Mouse (Mus musculus): Measurements from ENCODE around the gene Npat. TPM values are rescaled to one million over a fixed set of nuclear protein-coding genes. Genes with fewer than 3 reads are reported as not detected.

Gene Npat
- 18.1 and 18.9 TPM in 2 replicates for polyA plus RNA-seq (2016; fragmentation: Nextera tagmentation; extraction: Ambion mirVana)

GRCm38 (mm10) chr9:53536558-53537320 lies at the start of gene Npat, which contains the start of gene Atm:
TSS of gene Npat (plus strand) at chr9:53537047.
TSS of gene Atm (minus strand) at chr9:53536740.
- Histone ChIP-seq H3K9me3 (no peaks in the 10 kb centered on the region), H3K36me3 (peaks cover 3% of the 10 kb centered on the region; the same call in 1 of the 2 replicates), H3K27me3 (no peaks in the 10 kb centered on the region), H3K4me1 (peaks cover 28% of the 10 kb centered on the region), H3K9ac (replicated peaks) (peak within 1 kb of the TSS; percentile 89), H3K27ac (replicated peaks) (peak within 1 kb of the TSS; percentile 88), H3K4me3 (peak within 1 kb of the TSS; percentile 90), H3K4me2 (replicated peaks) (peak within 1 kb of the TSS; percentile 94)
- whole genome bisulfite sequencing = under 1% methylated on average over 69 of the region's 69 CpGs
- peak; percentile 99 for ATAC-seq (ENCODE audit: low FRiP score, low read depth)

GRCm38 (mm10) chr9:53508053-53508452 lies 28.8 kb upstream of the Npat start:
- no peaks in the 10 kb centered on the region for H3K9me3 ChIP-seq
- ATAC-seq (ENCODE audit: low FRiP score, low read depth) = no peak
- 88% methylated on average over 7 of the region's 7 CpGs for WGBS
- no peak overlapping the region for H3K4me3 ChIP-seq
- H3K9ac ChIP-seq (replicated peaks) = no peak overlapping the region
- H3K27ac ChIP-seq (replicated peaks) = no peak overlapping the region
- no peak overlapping the region for H3K4me2 ChIP-seq (replicated peaks)
- no peaks in the 10 kb centered on the region for H3K4me1 ChIP-seq
- H3K27me3 ChIP-seq = no peaks in the 10 kb centered on the region
- peaks cover 20% of the 10 kb centered on the region; the same call in 1 of the 2 replicates for H3K36me3 ChIP-seq

GRCm38 (mm10) chr9:53514091-53514490 lies 22.8 kb upstream of the Npat start:
- ATAC-seq (ENCODE audit: low FRiP score, low read depth) = no peak
- no peak overlapping the region for H3K4me2 ChIP-seq (replicated peaks)
- no peak overlapping the region for H3K4me3 ChIP-seq
- peaks cover 23% of the 10 kb centered on the region; the same call in 1 of the 2 replicates for H3K36me3 ChIP-seq
- H3K27ac ChIP-seq (replicated peaks) = no peak overlapping the region
- no peaks in the 10 kb centered on the region for H3K27me3 ChIP-seq
- H3K9me3 ChIP-seq = no peaks in the 10 kb centered on the region
- H3K4me1 ChIP-seq = no peaks in the 10 kb centered on the region
- no peak overlapping the region for H3K9ac ChIP-seq (replicated peaks)

- no peaks in the 10 kb centered on the region for H3K27me3 ChIP-seq
Observed at GRCm38 (mm10) chr9:53517373-53518009, 19.4 kb upstream of the Npat start.

GRCm38 (mm10) chr9:53535416-53536320 lies 1.2 kb upstream of the Npat start:
- Histone ChIP-seq H3K4me2 (replicated peaks) (peak overlapping the region; percentile 88), H3K36me3 (peaks cover 12% of the 10 kb centered on the region), H3K9ac (replicated peaks) (peak overlapping the region; percentile 66), H3K27me3 (no peaks in the 10 kb centered on the region), H3K27ac (replicated peaks) (peak overlapping the region; percentile 81), H3K9me3 (no peaks in the 10 kb centered on the region), H3K4me1 (peaks cover 28% of the 10 kb centered on the region), H3K4me3 (peak overlapping the region; percentile 90)
- ATAC-seq (ENCODE audit: low FRiP score, low read depth) = no peak
- WGBS = 24% methylated on average over 17 of the region's 17 CpGs

More at GRCm38 (mm10) chr9:53517373-53518009, 19.4 kb upstream of the Npat start:
- no peaks in the 10 kb centered on the region for H3K9me3 ChIP-seq
- H3K4me2 ChIP-seq (replicated peaks) = 0 out of 2 replicates have a peak overlapping the region, but pooled peaks have one; percentile 8
- H3K4me1 ChIP-seq = no peaks in the 10 kb centered on the region
- H3K27ac ChIP-seq (replicated peaks) = peak overlapping the region; percentile 52; the same call in 1 of the 2 replicates
- peaks cover 16% of the 10 kb centered on the region; the same call in 1 of the 2 replicates for H3K36me3 ChIP-seq
- ATAC-seq (ENCODE audit: low FRiP score, low read depth) = no peak
- H3K9ac ChIP-seq (replicated peaks) = no peak overlapping the region
- WGBS = 69% methylated on average over 9 of the region's 9 CpGs
- H3K4me3 ChIP-seq = no peak overlapping the region

- peak overlapping the region; percentile 90 for H3K4me3 ChIP-seq
- no peaks in the 10 kb centered on the region for H3K9me3 ChIP-seq
- peak overlapping the region; percentile 89 for H3K9ac ChIP-seq (replicated peaks)
- no peaks in the 10 kb centered on the region for H3K27me3 ChIP-seq
- no peak for ATAC-seq (ENCODE audit: low FRiP score, low read depth)
- WGBS = under 1% methylated on average over 32 of the region's 34 CpGs
- peak overlapping the region; percentile 88 for H3K27ac ChIP-seq (replicated peaks)
- H3K4me2 ChIP-seq (replicated peaks) = peak overlapping the region; percentile 94
- H3K36me3 ChIP-seq = no peaks in the 10 kb centered on the region
- H3K4me1 ChIP-seq = peaks cover 28% of the 10 kb centered on the region
Observed at GRCm38 (mm10) chr9:53537336-53537965, 604 bp downstream of the Npat start.

- Histone ChIP-seq H3K4me3 (no peak overlapping the region), H3K36me3 (peaks cover 63% of the 10 kb centered on the region), H3K9ac (replicated peaks) (no peak overlapping the region), H3K9me3 (no peaks in the 10 kb centered on the region), H3K4me1 (no peaks in the 10 kb centered on the region), H3K27ac (replicated peaks) (no peak overlapping the region), H3K4me2 (replicated peaks) (no peak overlapping the region), H3K27me3 (no peaks in the 10 kb centered on the region)
- WGBS = 90% methylated on average over 6 of the region's 6 CpGs
- ATAC-seq (ENCODE audit: low FRiP score, low read depth) = no peak
Observed at GRCm38 (mm10) chr9:53570662-53571061, 33.8 kb downstream of the Npat start.

- Histone ChIP-seq H3K27me3 (no peaks in the 10 kb centered on the region), H3K36me3 (peaks cover 53% of the 10 kb centered on the region), H3K4me3 (no peak overlapping the region), H3K9ac (replicated peaks) (no peak overlapping the region), H3K4me1 (no peaks in the 10 kb centered on the region), H3K9me3 (no peaks in the 10 kb centered on the region), H3K27ac (replicated peaks) (no peak overlapping the region), H3K4me2 (replicated peaks) (no peak overlapping the region)
- ATAC-seq (ENCODE audit: low FRiP score, low read depth) = no peak
- 94% methylated on average over 7 of the region's 7 CpGs for WGBS
Observed at GRCm38 (mm10) chr9:53572516-53573307, 35.9 kb downstream of the Npat start.

- no peaks in the 10 kb centered on the region for H3K27me3 ChIP-seq
- no peak for ATAC-seq (ENCODE audit: low FRiP score, low read depth)
- H3K36me3 ChIP-seq = peaks cover 50% of the 10 kb centered on the region
Observed at GRCm38 (mm10) chr9:53575721-53576120, 38.9 kb downstream of the Npat start.

GRCm38 (mm10) chr9:53581870-53582269 lies 45.0 kb downstream of the Npat start:
- Histone ChIP-seq H3K4me2 (replicated peaks) (no peak overlapping the region), H3K9ac (replicated peaks) (no peak overlapping the region), H3K27ac (replicated peaks) (no peak overlapping the region), H3K27me3 (no peaks in the 10 kb centered on the region), H3K4me1 (no peaks in the 10 kb centered on the region), H3K9me3 (no peaks in the 10 kb centered on the region), H3K36me3 (peaks cover 58% of the 10 kb centered on the region), H3K4me3 (no peak overlapping the region)
- ATAC-seq (ENCODE audit: low FRiP score, low read depth) = no peak
- 93% methylated on average over 4 of the region's 4 CpGs for WGBS

More at GRCm38 (mm10) chr9:53575721-53576120, 38.9 kb downstream of the Npat start:
- 88% methylated on average over 5 of the region's 5 CpGs for WGBS
- no peak overlapping the region for H3K27ac ChIP-seq (replicated peaks)
- H3K9ac ChIP-seq (replicated peaks) = no peak overlapping the region
- H3K9me3 ChIP-seq = no peaks in the 10 kb centered on the region
- no peak overlapping the region for H3K4me3 ChIP-seq
- H3K4me2 ChIP-seq (replicated peaks) = no peak overlapping the region
- H3K4me1 ChIP-seq = no peaks in the 10 kb centered on the region
